Mouse (Mus musculus): ENCODE results near the gene Minos1. TPM values are rescaled to one million over a fixed set of nuclear protein-coding genes. Genes with fewer than 3 reads are reported as not detected.

Minos1 gene
- 391 and 450 TPM in 2 replicates for polyA plus RNA-seq (2014; fragmentation: Nextera tagmentation; extraction: Ambion mirVana)

DNA sequence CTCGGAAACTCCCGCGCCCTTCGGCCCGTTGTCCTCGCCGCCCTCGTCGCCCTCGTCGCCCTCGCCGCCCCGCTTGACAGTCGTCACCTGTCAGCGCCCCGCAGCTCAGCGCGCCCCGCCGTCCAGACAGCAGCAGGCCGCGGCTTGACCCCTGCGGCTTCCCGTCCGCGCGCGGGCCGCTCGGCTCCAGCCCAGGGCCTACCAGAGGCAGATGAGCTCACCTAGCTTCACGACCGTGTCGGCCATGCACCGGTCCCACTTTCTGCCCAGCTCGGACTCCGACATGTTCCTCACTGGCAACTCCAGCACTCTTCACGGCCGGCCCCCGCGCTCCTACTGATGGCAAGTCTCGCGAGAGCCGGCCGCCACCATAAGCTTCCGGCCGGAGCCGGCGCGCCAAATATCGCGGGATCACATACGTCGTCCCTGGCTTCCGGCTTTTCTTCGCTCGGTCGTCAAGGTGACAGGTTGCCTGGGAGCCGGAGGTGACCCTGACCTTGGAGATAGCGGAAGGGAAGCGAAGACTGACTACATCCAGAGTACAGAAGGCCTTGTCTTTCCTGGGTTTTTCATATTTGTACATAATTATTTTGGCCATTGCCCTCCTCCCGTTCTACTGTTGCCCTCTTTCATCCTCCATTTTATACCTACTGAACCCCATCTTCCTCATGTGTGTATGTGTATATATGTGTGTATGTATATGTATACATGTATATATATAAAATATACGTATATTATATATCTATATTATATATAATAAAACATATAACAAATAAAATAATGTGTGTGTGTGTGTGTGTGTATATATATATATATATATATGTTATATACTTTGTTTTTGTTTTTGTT, at the start of gene Minos1:
Gene Minos1 (minus strand): TSS at position 413 of the 849 bp plus-strand sequence.
- Histone ChIP-seq H3K27ac (peak within 1 kb of the TSS; percentile 88), H3K9ac (peak within 1 kb of the TSS; percentile 93), H3K27me3 (ENCODE audit: control insufficient read depth, insufficient read depth, low read length) (no peaks in the 10 kb centered on the region), H3K4me1 (replicated peaks; ENCODE audit: control insufficient read depth, insufficient read depth, low read length) (peaks cover 21% of the 10 kb centered on the region), H3K9me3 (ENCODE audit: control insufficient read depth, low read length) (no peaks in the 10 kb centered on the region), H3K4me2 (replicated peaks) (peak within 1 kb of the TSS; percentile 96), H3K36me3 (replicated peaks; ENCODE audit: control insufficient read depth, insufficient read depth) (no peaks in the 10 kb centered on the region), H3K4me3 (replicated peaks; ENCODE audit: low read length) (peak within 1 kb of the TSS; percentile 83)
- ATAC-seq (ENCODE audit: low FRiP score) (peak; percentile 97), DNase-seq (ENCODE audit: low spot score) (peak; percentile 99)
- under 1% methylated on average over 62 of the region's 63 CpGs for WGBS

DNA sequence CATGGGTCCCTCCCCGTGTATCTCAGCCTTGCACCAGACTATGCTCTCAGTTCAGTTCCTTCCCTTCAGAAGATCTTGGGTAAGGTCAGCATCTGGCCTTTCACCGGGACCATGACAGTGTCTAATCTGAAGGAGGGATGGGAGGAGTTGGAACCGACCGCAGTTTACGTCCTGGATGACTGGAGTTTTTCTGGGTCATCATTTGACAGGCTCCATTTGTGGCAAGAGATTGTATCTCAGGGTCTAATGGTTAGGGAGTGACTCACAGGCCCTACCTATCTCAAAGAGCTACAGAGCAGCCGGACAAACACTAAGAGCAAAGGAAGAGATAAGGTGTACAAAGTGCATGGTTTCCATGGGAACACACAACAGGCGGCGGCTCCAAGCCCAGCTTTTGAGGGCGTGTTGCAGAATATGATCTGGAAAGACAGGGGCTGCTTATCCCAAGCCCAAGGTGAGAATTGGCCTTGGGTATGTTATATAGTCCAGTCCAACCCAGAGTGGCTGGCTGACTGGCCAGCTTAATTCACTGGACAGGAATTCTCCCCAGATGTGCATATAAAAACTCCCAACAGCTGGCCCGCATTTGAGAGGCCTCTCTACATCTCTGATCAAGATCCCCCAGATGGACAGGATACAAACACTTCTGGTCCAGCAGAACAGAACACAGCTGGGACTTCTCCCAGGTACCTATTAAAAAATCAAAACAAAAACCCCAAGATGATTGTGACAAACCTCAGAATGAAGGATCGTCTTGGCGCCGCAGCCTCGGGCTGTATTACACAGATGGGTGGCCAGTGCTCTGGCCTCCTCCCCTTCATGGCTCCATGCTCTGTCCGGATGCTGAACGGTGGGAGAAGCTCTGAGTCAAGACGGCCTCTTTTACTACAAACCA, 49.1 kb upstream of the Minos1 start:
- Histone ChIP-seq H3K4me2 (replicated peaks) (no peak overlapping the region), H3K27ac (no peak overlapping the region), H3K36me3 (replicated peaks; ENCODE audit: control insufficient read depth, insufficient read depth) (no peaks in the 10 kb centered on the region), H3K9ac (no peak overlapping the region), H3K4me1 (replicated peaks; ENCODE audit: control insufficient read depth, insufficient read depth, low read length) (no peaks in the 10 kb centered on the region), H3K4me3 (replicated peaks; ENCODE audit: low read length) (no peak overlapping the region), H3K27me3 (ENCODE audit: control insufficient read depth, insufficient read depth, low read length) (no peaks in the 10 kb centered on the region), H3K9me3 (ENCODE audit: control insufficient read depth, low read length) (no peaks in the 10 kb centered on the region)
- ATAC-seq (ENCODE audit: low FRiP score) (no peak), DNase-seq (ENCODE audit: low spot score) (no peak)
- WGBS = 90% methylated on average over 17 of the region's 17 CpGs

DNA sequence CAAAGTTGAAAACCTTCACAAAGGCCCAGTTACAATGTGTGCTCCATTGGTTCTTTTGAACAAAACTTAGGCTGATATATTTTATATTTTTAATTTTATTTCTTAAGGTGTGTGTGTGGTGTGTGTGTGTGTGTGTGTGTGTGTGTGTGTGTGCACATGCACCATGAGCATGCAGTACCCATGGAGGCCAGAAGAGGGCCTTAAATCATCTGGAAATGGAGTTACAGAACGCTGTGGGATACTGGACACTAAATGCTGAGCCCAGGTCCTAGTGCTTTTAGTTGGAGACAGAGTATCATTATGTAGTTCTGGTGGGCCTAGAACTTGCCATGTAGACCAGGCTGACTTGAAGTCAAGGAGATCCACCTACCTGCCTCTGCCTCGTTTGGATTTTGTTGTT, 48.3 kb upstream of the Minos1 start:
- H3K4me1 ChIP-seq (replicated peaks; ENCODE audit: control insufficient read depth, insufficient read depth, low read length) = no peaks in the 10 kb centered on the region
- no peak overlapping the region for H3K4me2 ChIP-seq (replicated peaks)
- H3K9ac ChIP-seq = no peak overlapping the region
- WGBS = 91% methylated on average over 2 of the region's 2 CpGs
- no peaks in the 10 kb centered on the region for H3K27me3 ChIP-seq (ENCODE audit: control insufficient read depth, insufficient read depth, low read length)
- ATAC-seq (ENCODE audit: low FRiP score) = no peak
- H3K36me3 ChIP-seq (replicated peaks; ENCODE audit: control insufficient read depth, insufficient read depth) = no peaks in the 10 kb centered on the region
- no peak overlapping the region for H3K4me3 ChIP-seq (replicated peaks; ENCODE audit: low read length)
- H3K9me3 ChIP-seq (ENCODE audit: control insufficient read depth, low read length) = no peaks in the 10 kb centered on the region
- no peak overlapping the region for H3K27ac ChIP-seq
- no peak for DNase-seq (ENCODE audit: low spot score)

DNA sequence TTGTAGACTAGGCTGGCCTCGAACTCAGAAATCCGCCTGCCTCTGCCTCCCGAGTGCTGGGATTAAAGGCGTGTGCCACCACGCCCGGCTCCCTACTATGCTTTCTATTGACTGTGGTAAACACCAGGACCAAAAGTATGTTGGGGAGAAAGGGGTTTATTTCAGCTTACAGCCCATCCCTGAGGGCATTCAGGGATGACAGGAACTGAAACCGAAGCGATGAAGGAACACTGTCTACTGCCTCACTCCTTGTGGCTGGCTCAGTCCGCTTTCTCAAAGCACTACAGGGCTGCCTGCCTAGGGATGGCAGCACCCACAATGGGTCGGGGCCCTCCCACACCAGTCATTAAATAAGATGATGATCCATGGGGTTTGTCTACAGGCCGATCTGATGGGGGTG, 47.5 kb upstream of the Minos1 start:
- 94% methylated on average over 11 of the region's 11 CpGs for WGBS
- no peaks in the 10 kb centered on the region for H3K36me3 ChIP-seq (replicated peaks; ENCODE audit: control insufficient read depth, insufficient read depth)
- ATAC-seq (ENCODE audit: low FRiP score) = no peak

DNA sequence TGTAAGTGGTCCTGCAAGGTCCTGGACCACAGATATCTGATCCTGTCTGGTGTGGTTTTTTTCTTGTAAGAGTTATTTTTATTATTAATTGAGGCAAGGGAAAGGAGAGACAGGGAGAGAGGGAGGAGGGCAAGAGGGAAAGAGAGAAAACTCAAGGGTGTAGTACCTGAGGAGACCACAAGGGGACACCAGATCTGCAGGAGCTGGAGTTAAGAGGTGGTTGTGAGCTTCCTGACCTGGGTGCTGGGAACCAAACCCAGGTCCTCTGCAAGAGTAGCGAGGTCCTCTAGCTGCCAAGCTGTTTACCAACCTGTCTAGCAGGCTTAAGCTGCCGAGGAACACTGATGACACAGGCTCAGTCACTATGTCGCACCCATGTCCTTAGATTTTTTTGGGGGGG, 47.0 kb upstream of the Minos1 start:
- WGBS = 91% methylated on average over 3 of the region's 3 CpGs
- H3K36me3 ChIP-seq (replicated peaks; ENCODE audit: control insufficient read depth, insufficient read depth) = no peaks in the 10 kb centered on the region
- H3K27ac ChIP-seq = no peak overlapping the region
- H3K27me3 ChIP-seq (ENCODE audit: control insufficient read depth, insufficient read depth, low read length) = no peaks in the 10 kb centered on the region
- no peak overlapping the region for H3K9ac ChIP-seq
- DNase-seq (ENCODE audit: low spot score) (no peak), ATAC-seq (ENCODE audit: low FRiP score) (no peak)
- no peaks in the 10 kb centered on the region for H3K4me1 ChIP-seq (replicated peaks; ENCODE audit: control insufficient read depth, insufficient read depth, low read length)
- no peak overlapping the region for H3K4me2 ChIP-seq (replicated peaks)
- H3K4me3 ChIP-seq (replicated peaks; ENCODE audit: low read length) = no peak overlapping the region
- H3K9me3 ChIP-seq (ENCODE audit: control insufficient read depth, low read length) = no peaks in the 10 kb centered on the region

More for the DNA sequence above, 47.5 kb upstream of the Minos1 start:
- Histone ChIP-seq H3K9ac (no peak overlapping the region), H3K4me1 (replicated peaks; ENCODE audit: control insufficient read depth, insufficient read depth, low read length) (no peaks in the 10 kb centered on the region), H3K27ac (no peak overlapping the region), H3K4me3 (replicated peaks; ENCODE audit: low read length) (no peak overlapping the region), H3K27me3 (ENCODE audit: control insufficient read depth, insufficient read depth, low read length) (no peaks in the 10 kb centered on the region), H3K4me2 (replicated peaks) (no peak overlapping the region), H3K9me3 (ENCODE audit: control insufficient read depth, low read length) (no peaks in the 10 kb centered on the region)
- DNase-seq (ENCODE audit: low spot score) = no peak

DNA sequence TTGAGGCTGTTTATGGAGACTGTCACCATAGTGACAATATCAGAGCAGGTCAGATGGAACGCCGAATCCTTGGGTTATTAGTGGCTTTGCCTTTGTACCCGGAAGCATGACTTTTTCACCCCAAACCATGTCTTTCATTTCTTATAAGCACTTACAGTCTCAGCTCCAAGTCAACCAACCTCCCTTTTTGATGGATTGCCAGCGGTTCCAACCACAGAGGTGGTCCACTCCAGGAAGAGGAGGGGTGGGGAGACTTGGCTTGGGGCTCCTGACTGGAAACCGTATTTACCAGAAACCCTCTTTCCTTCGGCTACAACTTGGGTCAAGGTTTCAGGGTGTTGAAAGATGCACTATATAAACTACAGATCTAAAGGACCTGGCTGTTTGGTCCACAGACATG, 45.1 kb upstream of the Minos1 start:
- no peak overlapping the region for H3K4me2 ChIP-seq (replicated peaks)
- WGBS = 71% methylated on average over 6 of the region's 6 CpGs
- H3K4me1 ChIP-seq (replicated peaks; ENCODE audit: control insufficient read depth, insufficient read depth, low read length) = no peaks in the 10 kb centered on the region
- DNase-seq (ENCODE audit: low spot score) (no peak), ATAC-seq (ENCODE audit: low FRiP score) (no peak)
- no peaks in the 10 kb centered on the region for H3K27me3 ChIP-seq (ENCODE audit: control insufficient read depth, insufficient read depth, low read length)
- no peaks in the 10 kb centered on the region for H3K36me3 ChIP-seq (replicated peaks; ENCODE audit: control insufficient read depth, insufficient read depth)
- no peak overlapping the region for H3K27ac ChIP-seq
- H3K9ac ChIP-seq = no peak overlapping the region
- H3K4me3 ChIP-seq (replicated peaks; ENCODE audit: low read length) = no peak overlapping the region
- no peaks in the 10 kb centered on the region for H3K9me3 ChIP-seq (ENCODE audit: control insufficient read depth, low read length)

DNA sequence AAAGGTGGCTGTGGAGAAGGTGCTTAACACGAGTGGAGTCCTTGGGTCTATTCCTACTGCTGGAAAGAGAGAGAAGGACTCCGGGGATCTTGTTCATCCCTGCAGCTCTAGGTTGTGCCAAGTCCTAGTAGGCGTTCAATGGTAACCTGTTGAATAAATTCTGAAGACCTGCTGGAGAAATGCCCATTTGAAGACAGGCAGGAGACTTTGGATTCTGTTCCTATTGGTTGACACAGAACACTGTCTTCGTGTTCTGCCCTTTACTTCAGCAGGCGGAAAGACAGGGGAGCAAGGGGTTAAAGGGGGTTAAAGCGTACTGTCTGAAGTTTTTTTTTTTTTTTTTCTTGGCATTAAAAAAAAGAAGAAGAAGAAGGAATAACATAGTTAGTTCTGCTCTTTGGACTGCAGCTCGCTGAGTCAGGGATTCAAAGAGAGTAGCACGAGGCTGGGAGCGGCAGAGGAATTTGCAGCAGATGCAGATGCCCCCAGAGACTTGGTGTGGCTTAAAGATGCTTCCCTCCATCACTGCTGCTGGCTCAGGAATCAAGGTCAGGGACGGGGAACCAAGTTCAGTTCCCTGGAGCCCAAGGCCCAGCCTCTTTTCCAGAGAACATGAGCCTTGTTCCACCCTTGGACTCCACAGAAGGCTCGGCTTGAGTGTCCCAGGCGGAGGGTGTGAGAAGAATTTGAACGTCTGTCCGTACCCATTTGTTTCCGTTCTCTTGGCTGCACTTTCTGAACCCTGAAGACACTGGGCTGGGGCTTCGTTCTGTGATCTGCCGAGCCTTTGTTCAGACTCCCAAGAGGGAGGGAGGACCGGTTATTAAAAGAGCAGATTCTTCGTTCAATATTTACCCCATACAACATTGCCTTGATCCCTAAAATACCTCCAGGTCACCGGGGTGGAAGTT, 44.4 kb upstream of the Minos1 start:
- H3K9ac ChIP-seq = no peak overlapping the region
- no peak overlapping the region for H3K4me2 ChIP-seq (replicated peaks)
- WGBS = 56% methylated on average over 20 of the region's 20 CpGs
- no peak overlapping the region for H3K4me3 ChIP-seq (replicated peaks; ENCODE audit: low read length)
- H3K9me3 ChIP-seq (ENCODE audit: control insufficient read depth, low read length) = no peaks in the 10 kb centered on the region
- no peak overlapping the region for H3K27ac ChIP-seq
- no peaks in the 10 kb centered on the region for H3K4me1 ChIP-seq (replicated peaks; ENCODE audit: control insufficient read depth, insufficient read depth, low read length)
- no peaks in the 10 kb centered on the region for H3K36me3 ChIP-seq (replicated peaks; ENCODE audit: control insufficient read depth, insufficient read depth)
- ATAC-seq (ENCODE audit: low FRiP score) (no peak), DNase-seq (ENCODE audit: low spot score) (peak; percentile 29)
- no peaks in the 10 kb centered on the region for H3K27me3 ChIP-seq (ENCODE audit: control insufficient read depth, insufficient read depth, low read length)

DNA sequence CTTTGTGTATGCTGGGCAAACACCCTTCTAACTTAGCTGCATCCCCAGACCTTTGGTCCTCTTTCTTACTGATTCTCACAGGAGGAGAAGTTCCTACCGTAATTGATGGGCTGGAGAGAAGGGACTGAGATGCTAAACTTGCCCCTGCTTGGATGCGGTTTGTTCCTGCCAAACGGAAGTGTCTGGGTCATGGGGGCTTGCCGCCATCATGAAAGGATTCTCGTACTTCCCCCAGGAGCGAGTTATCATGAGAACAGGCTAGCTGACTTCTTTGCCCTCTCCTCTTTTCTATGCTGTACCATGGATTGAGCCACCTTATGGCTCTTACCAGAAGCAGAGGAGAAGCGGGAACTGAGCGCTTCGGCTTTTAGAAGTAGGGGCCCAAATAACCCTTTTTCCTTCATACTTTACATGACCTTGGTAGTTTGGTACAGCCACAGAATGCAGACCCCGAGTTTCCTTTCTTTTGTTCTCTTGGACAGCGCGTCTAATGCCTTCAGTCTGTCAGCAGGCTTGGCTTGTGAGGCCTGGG, 38.9 kb upstream of the Minos1 start:
- DNase-seq (ENCODE audit: low spot score) (no peak), ATAC-seq (ENCODE audit: low FRiP score) (no peak)
- no peak overlapping the region for H3K9ac ChIP-seq
- no peaks in the 10 kb centered on the region for H3K9me3 ChIP-seq (ENCODE audit: control insufficient read depth, low read length)
- 56% methylated on average over 12 of the region's 12 CpGs for WGBS
- H3K4me2 ChIP-seq (replicated peaks) = no peak overlapping the region
- H3K27me3 ChIP-seq (ENCODE audit: control insufficient read depth, insufficient read depth, low read length) = no peaks in the 10 kb centered on the region
- no peaks in the 10 kb centered on the region for H3K36me3 ChIP-seq (replicated peaks; ENCODE audit: control insufficient read depth, insufficient read depth)
- H3K4me3 ChIP-seq (replicated peaks; ENCODE audit: low read length) = no peak overlapping the region
- H3K27ac ChIP-seq = no peak overlapping the region
- H3K4me1 ChIP-seq (replicated peaks; ENCODE audit: control insufficient read depth, insufficient read depth, low read length) = no peaks in the 10 kb centered on the region

Data from hindbrain, embryonic 14.5 days (tissue).